Mouse (Mus musculus): Measurements from ENCODE around the gene OR5BS1P. TPM values are rescaled to one million over a fixed set of nuclear protein-coding genes. Genes with fewer than 3 reads are reported as not detected.
A peak's percentile ranks its signal among the peaks of the same experiment; 100 is the strongest.
"Not testable (repeated sequence)": the region's sequence is repeated elsewhere in the genome, so short reads cannot be mapped to it uniquely, and the experiment has no call there.

OR5BS1P gene
- total RNA-seq, 2 experiments from 2014 or later: not detected

- intact Hi-C loops (cut with DNase I): no loop called here
- no peak for DNase-seq (ENCODE audit: extremely low spot score in 1 of 2, low spot score in 2 of 2)
- no peak overlapping the region for H3K27ac ChIP-seq
- no peak overlapping the region for H3K4me3 ChIP-seq
- no peak; the same call in 1 of the 2 replicates for TF ChIP-seq CTCF (IDR thresholded peaks at IDR 0.05)
Observed at GRCm38 (mm10) chr15:98509387-98509786, 39.7 kb downstream of the OR5BS1P start.

- peak overlapping the region; percentile 32 for H3K4me3 ChIP-seq
- H3K27ac ChIP-seq: no peak overlapping the region; the same call in 1 of the 2 replicates
- intact Hi-C loops (cut with DNase I): loop anchor here (2.0 to 5.0 kb wide), 2 partner anchors 106 to 403 kb away; no protein-coding TSS in a partner anchor
- TF ChIP-seq CTCF (IDR thresholded peaks at IDR 0.05): peak; percentile 63
- DNase-seq (ENCODE audit: extremely low spot score in 1 of 2, low spot score in 2 of 2): peak; percentile 57 to 70
Observed at GRCm38 (mm10) chr15:98510438-98511385, 41.0 kb downstream of the OR5BS1P start.

- no peak overlapping the region for H3K4me3 ChIP-seq
- H3K27ac ChIP-seq: no peak overlapping the region; the same call in 1 of the 2 replicates
- DNase-seq (ENCODE audit: extremely low spot score in 1 of 2, low spot score in 2 of 2): no peak
- TF ChIP-seq CTCF (IDR thresholded peaks at IDR 0.05): no peak
- intact Hi-C loops (cut with DNase I): loop anchor here (2.0 to 5.0 kb wide), 2 partner anchors 105 to 404 kb away; no protein-coding TSS in a partner anchor
Observed at GRCm38 (mm10) chr15:98511386-98511928, 41.8 kb downstream of the OR5BS1P start.

- TF ChIP-seq CTCF (IDR thresholded peaks at IDR 0.05): no peak
- Histone ChIP-seq H3K27ac (no peak overlapping the region), H3K4me3 (no peak overlapping the region)
- intact Hi-C loops (cut with DNase I): loop anchor here (5.0 kb wide), 1 partner anchor 405 kb away; no protein-coding TSS in a partner anchor
- DNase-seq (ENCODE audit: extremely low spot score in 1 of 2, low spot score in 2 of 2): no peak
Observed at GRCm38 (mm10) chr15:98512232-98512631, 42.5 kb downstream of the OR5BS1P start.

- Histone ChIP-seq H3K27ac (peak overlapping the region; percentile 45; the same call in 1 of the 2 replicates), H3K4me3 (no peak overlapping the region)
- no peak for DNase-seq (ENCODE audit: extremely low spot score in 1 of 2, low spot score in 2 of 2)
- TF ChIP-seq CTCF (IDR thresholded peaks at IDR 0.05): no peak
- intact Hi-C loops (cut with DNase I): loop anchor here (5.0 kb wide), 1 partner anchor 406 kb away; no protein-coding TSS in a partner anchor
Observed at GRCm38 (mm10) chr15:98512799-98513321, 43.2 kb downstream of the OR5BS1P start.

- H3K4me3 ChIP-seq; DNase-seq (ENCODE audit: extremely low spot score in 1 of 2, low spot score in 2 of 2); H3K27ac ChIP-seq: not testable (repeated sequence)
- intact Hi-C loops (cut with DNase I): loop anchor here (5.0 kb wide), 1 partner anchor 406 kb away; no protein-coding TSS in a partner anchor
Observed at GRCm38 (mm10) chr15:98513676-98514075, 44.0 kb downstream of the OR5BS1P start.

- Histone ChIP-seq H3K27ac (no peak overlapping the region), H3K4me3 (no peak overlapping the region)
- DNase-seq (ENCODE audit: extremely low spot score in 1 of 2, low spot score in 2 of 2): no peak
- intact Hi-C loops (cut with DNase I): loop anchor here (5.0 kb wide), 1 partner anchor 407 kb away; no protein-coding TSS in a partner anchor
- TF ChIP-seq CTCF (IDR thresholded peaks at IDR 0.05): no peak
Observed at GRCm38 (mm10) chr15:98514146-98514545, 44.5 kb downstream of the OR5BS1P start.

- not testable (repeated sequence) for H3K27ac ChIP-seq; DNase-seq (ENCODE audit: extremely low spot score in 1 of 2, low spot score in 2 of 2); H3K4me3 ChIP-seq
- intact Hi-C loops (cut with DNase I): loop anchor here (5.0 kb wide), 1 partner anchor 408 kb away; no protein-coding TSS in a partner anchor
Observed at GRCm38 (mm10) chr15:98514845-98515244, 45.1 kb downstream of the OR5BS1P start.

GRCm38 (mm10) chr15:98517380-98518355 lies 48.0 kb downstream of the OR5BS1P start:
- H3K4me3 ChIP-seq: no peak overlapping the region
- peak; percentile 98 for TF ChIP-seq CTCF (IDR thresholded peaks at IDR 0.05)
- peak; percentile 43 to 72 for DNase-seq (ENCODE audit: extremely low spot score in 1 of 2, low spot score in 2 of 2)
- intact Hi-C loops (cut with DNase I): no loop called here
- no peak overlapping the region for H3K27ac ChIP-seq

- intact Hi-C loops (cut with DNase I): no loop called here
- Histone ChIP-seq H3K27ac (no peak overlapping the region), H3K4me3 (no peak overlapping the region)
- DNase-seq (ENCODE audit: extremely low spot score in 1 of 2, low spot score in 2 of 2): no peak
- no peak for TF ChIP-seq CTCF (IDR thresholded peaks at IDR 0.05)
Observed at GRCm38 (mm10) chr15:98521245-98521644, 51.5 kb downstream of the OR5BS1P start.

- intact Hi-C loops (cut with DNase I): no loop called here
- DNase-seq (ENCODE audit: extremely low spot score in 1 of 2, low spot score in 2 of 2): no peak
- Histone ChIP-seq H3K27ac (no peak overlapping the region), H3K4me3 (no peak overlapping the region)
- no peak for TF ChIP-seq CTCF (IDR thresholded peaks at IDR 0.05)
Observed at GRCm38 (mm10) chr15:98526057-98526456, 56.4 kb downstream of the OR5BS1P start.

Data from left cerebral cortex, adult 2 months (tissue).